Mouse (Mus musculus) T-cell, adult 66 days (primary cell): ENCODE results near the gene Aff1. TPM values are rescaled to one million over a fixed set of nuclear protein-coding genes. Genes with fewer than 3 reads are reported as not detected.

Experiments
- total RNA-seq, 2 experiments: library from RNA; stranded (reverse); gene quantifications; 3 replicates in 1 of 2; 4 replicates in 1 of 2; pipeline ENCODE4 v1.2.4; 2023

Aff1 gene
- total RNA-seq: 10 to 100 TPM; 78.3 to 85.9 TPM

DNA sequence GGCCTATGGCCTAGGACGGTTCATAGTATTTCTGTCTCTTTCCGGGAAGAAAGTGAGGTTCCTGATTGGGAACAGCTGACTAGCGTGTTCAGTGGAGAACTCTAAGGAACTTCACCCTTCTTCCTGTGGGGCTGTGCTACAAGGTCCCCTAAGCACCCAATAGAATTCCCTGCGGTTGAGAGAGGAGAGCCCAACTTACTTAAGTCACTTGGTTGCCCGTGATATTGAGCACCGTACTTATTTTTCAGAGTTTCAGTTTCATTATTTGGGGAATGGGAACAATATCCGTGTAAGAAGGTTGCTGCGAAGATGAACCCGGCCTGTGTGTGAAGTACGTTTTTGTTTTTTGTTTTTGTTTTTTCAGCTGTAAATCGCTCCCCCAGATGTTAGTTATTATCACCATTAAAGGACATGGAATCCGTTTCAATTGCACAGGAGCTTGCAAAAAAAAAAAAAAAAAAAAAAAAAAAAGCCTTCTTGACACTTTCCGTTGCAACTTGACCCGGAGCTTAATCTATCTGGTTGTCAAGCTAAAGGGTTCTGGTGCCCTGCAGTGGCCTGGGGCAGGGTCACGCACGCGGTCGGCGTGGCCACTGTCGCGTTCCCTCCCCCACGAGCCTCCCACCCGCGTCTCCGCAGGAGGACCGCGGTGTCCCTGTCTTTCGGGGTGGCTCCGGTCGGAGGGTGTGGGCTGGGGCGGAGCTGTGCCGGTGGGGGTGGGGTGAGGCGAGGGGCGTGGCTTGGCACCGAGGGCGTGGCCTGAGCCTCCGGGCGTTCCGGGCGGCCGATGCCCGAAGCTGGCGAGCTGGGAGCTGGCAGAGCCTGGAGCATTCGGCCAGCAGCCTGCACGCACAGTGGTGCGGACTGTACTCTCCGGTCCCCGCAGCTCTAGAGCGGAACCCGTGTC, at the start of gene Aff1:
TSS of gene Aff1 (plus strand) at position 751 of the 907 bp plus-strand sequence.

DNA sequence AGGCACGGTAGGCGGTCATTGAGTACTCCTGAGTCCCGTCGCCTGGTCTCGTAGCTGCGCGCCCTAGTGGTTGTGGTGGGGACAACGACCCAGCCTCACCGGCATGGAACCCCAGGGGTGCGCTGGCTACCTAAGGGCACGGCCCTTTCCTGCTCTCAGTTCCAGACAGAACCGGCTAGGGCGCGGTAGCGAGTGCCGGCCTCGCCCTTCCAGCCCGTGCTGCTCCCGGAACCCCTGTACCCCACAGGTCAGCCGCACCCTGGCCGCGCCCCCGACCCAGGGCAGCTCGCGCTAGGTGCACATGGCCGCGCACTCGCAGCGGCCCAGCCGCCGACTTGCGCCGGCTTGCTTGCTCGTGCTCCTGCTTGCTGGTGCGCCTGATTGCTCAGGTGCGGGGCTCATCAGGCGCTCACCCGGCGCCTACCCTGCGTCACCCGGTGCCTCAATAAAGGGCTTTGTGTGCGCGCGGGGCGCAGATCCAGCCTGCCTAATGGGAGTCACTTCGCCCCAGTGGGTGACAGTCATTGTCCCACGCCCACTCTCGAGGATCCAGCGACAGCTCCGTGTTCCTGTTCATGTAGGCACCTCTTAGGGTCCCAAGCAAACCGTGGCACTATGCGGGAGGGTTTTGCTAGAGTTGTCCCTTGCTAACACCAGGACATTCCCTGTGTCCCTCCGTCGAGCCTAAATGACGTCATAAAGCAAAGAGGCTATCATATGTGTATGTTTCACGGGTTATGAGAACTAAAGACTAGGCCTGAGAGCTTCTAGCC, 36.6 kb upstream of the Aff1 start, which contains the start of gene 1700016H13Rik:
TSS of gene 1700016H13Rik (minus strand) at position 665 of the 773 bp plus-strand sequence.

Other genes with a start within 250 kb of the Aff1 start
- gene Slc10a6, start 63.0 kb upstream of the Aff1 start, total RNA-seq: not detected
- not detected for gene 1700016H13Rik, start 36.4 kb upstream of the Aff1 start, total RNA-seq
- 1 to 10 TPM; 4.6 to 5.8 TPM for gene Klhl8, start 218.9 kb downstream of the Aff1 start, total RNA-seq